Mouse (Mus musculus) MEL (cell line): Measurements from ENCODE around the gene Fbh1.

Experiments used
- CTCF ChIP-seq, 3 experiments: IDR thresholded peaks in 2 of 3; conservative IDR thresholded peaks in 1 of 3; 2 replicates each; pipeline ENCODE4 v1.5.1; 2011 to 2012; ENCODE audit warnings: low read length in 3 of 3, low read depth in 2 of 3, mild to moderate bottlenecking in 2 of 3, improper control_type of control experiment in 1 of 3, inconsistent platforms in 1 of 3, mixed read lengths in 1 of 3, moderate library complexity in 1 of 3; ENCODE audit not compliant: control insufficient read depth in 1 of 3, insufficient read depth in 1 of 3, poor library complexity in 1 of 3, severe bottlenecking in 1 of 3
- EP300 ChIP-seq, 2 experiments: IDR thresholded peaks; 2 replicates each; pipeline ENCODE4 v1.6.1; 2011; ENCODE audit warnings: improper control_type of control experiment in 2 of 2, low read length in 2 of 2, low read depth in 1 of 2, mild to moderate bottlenecking in 1 of 2
- JUND ChIP-seq: IDR thresholded peaks from 2 replicates; pipeline ENCODE4 v1.6.1; 2011; ENCODE audit warnings: low read depth, mild to moderate bottlenecking, improper control_type of control experiment, low read length
- KAT2A ChIP-seq: conservative IDR thresholded peaks from 2 replicates; pipeline ENCODE4 v1.6.1; 2012; ENCODE audit warnings: low read depth, low read length, improper control_type of control experiment, inconsistent platforms
- MAFK ChIP-seq: IDR thresholded peaks from 2 replicates; pipeline ENCODE4 v1.6.1; 2011; ENCODE audit warnings: low read depth, mild to moderate bottlenecking, low read length, improper control_type of control experiment, borderline replicate concordance
- MAX ChIP-seq: IDR thresholded peaks from 2 replicates; pipeline ENCODE4 v1.6.1; 2011; ENCODE audit warnings: low read length, improper control_type of control experiment
- MAZ ChIP-seq: IDR thresholded peaks from 2 replicates; pipeline ENCODE4 v1.6.1; 2012; ENCODE audit warnings: low read depth, mild to moderate bottlenecking, inconsistent platforms, low read length, improper control_type of control experiment
- POLR2A ChIP-seq, 2 experiments: IDR thresholded peaks; 2 replicates each; pipeline ENCODE4 v1.6.1; 2011 to 2012; ENCODE audit warnings: low read length in 2 of 2, mild to moderate bottlenecking in 2 of 2, control low read depth in 1 of 2, improper control_type of control experiment in 1 of 2, low read depth in 1 of 2, moderate library complexity in 1 of 2; ENCODE audit not compliant: control insufficient read depth in 1 of 2, insufficient read depth in 1 of 2, poor library complexity in 1 of 2
- USF2 ChIP-seq, 2 experiments: IDR thresholded peaks; 2 replicates each; pipeline ENCODE4 v1.6.1; 2011 to 2012; ENCODE audit warnings: improper control_type of control experiment in 2 of 2, low read length in 2 of 2, borderline replicate concordance in 1 of 2, inconsistent platforms in 1 of 2, low read depth in 1 of 2, mild to moderate bottlenecking in 1 of 2; ENCODE audit not compliant: insufficient read depth in 1 of 2

- TF ChIP-seq CTCF (IDR thresholded peaks at IDR 0.05 in 2 of 3, conservative IDR thresholded peaks at IDR 0.05 in 1 of 3; ENCODE audit: control insufficient read depth in 1 of 3, insufficient read depth in 1 of 3, low read depth in 2 of 3, low read length in 3 of 3, poor library complexity in 1 of 3, severe bottlenecking in 1 of 3) (no peak), MAX (no peak), MAZ (no peak), KAT2A (no peak), USF2 (IDR thresholded peaks at IDR 0.05; ENCODE audit: borderline replicate concordance in 1 of 2, insufficient read depth in 1 of 2, low read depth in 1 of 2, low read length in 2 of 2) (no peak), EP300 (IDR thresholded peaks at IDR 0.05; ENCODE audit: low read depth in 1 of 2, low read length in 2 of 2) (no peak), JUND (no peak), MAFK (no peak), POLR2A (IDR thresholded peaks at IDR 0.05; ENCODE audit: control insufficient read depth in 1 of 2, insufficient read depth in 1 of 2, low read depth in 1 of 2, low read length in 2 of 2, poor library complexity in 1 of 2) (no peak)
Measured at GRCm38 (mm10) chr2:11694104-11694503, 83.3 kb downstream of the Fbh1 start.
